Mouse (Mus musculus): ENCODE measurements around the gene Gm3488. TPM values are rescaled to one million over a fixed set of nuclear protein-coding genes. Genes with fewer than 3 reads are reported as not detected.
"Not testable (repeated sequence)": the region's sequence is repeated elsewhere in the genome, so short reads cannot be mapped to it uniquely, and the experiment has no call there.

Gm3488 gene
- polyA plus RNA-seq (2012; rRNA removed), result 10.7 and 12.0 TPM in 2 replicates

GRCm38 (mm10) chr14:5501374-5501773 is at the start of gene Gm3488:
TSS of gene Gm3488 (plus strand) at chr14:5501674.
- not testable (repeated sequence) for DNase-seq (ENCODE audit: low read depth)

GRCm38 (mm10) chr14:5455367-5455766 is 46.1 kb upstream of the Gm3488 start, which contains the start of gene Gm3194:
TSS of gene Gm3194 (minus strand) at chr14:5455467.
- not testable (repeated sequence) for DNase-seq (ENCODE audit: low read depth)

GRCm38 (mm10) chr14:5460469-5460868 is 41.0 kb upstream of the Gm3488 start:
- not testable (repeated sequence) for DNase-seq (ENCODE audit: low read depth)

GRCm38 (mm10) chr14:5477730-5478129 is 23.7 kb upstream of the Gm3488 start, which contains the start of gene Gm8246:
TSS of gene Gm8246 (minus strand) at chr14:5477830.
- DNase-seq (ENCODE audit: low read depth), result not testable (repeated sequence)

- DNase-seq (ENCODE audit: low read depth), result not testable (repeated sequence)
These were observed 17.6 kb upstream of the Gm3488 start, which contains the start of gene Gm3187 for GRCm38 (mm10) chr14:5483907-5484306. TSS of gene Gm3187 (plus strand) at chr14:5484207.

- not testable (repeated sequence) for DNase-seq (ENCODE audit: low read depth)
These were observed 36.7 kb downstream of the Gm3488 start, which contains the start of gene Gm3532 for GRCm38 (mm10) chr14:5538196-5538595. TSS of gene Gm3532 (plus strand) at chr14:5538496.

Other genes with a start within 250 kb of the Gm3488 start
- not detected in 2 replicates for gene Gm3526, start 241.1 kb upstream of the Gm3488 start, polyA plus RNA-seq (2012; rRNA removed)
- not detected in 2 replicates for gene Gm3542, start 166.7 kb upstream of the Gm3488 start, polyA plus RNA-seq (2012; rRNA removed)
- 2.5 and 2.8 TPM in 2 replicates for gene Gm3500, start 112.6 kb upstream of the Gm3488 start, polyA plus RNA-seq (2012; rRNA removed)
- 4.7 and 4.8 TPM in 2 replicates for gene Gm3194, start 46.2 kb upstream of the Gm3488 start, polyA plus RNA-seq (2012; rRNA removed)
- not detected in 2 replicates for gene Gm8246, start 23.8 kb upstream of the Gm3488 start, polyA plus RNA-seq (2012; rRNA removed)
- not detected in 2 replicates for gene Gm3187, start 17.5 kb upstream of the Gm3488 start, polyA plus RNA-seq (2012; rRNA removed)
- 0.11 and 0.19 TPM in 2 replicates for gene Gm3532, start 36.8 kb downstream of the Gm3488 start, polyA plus RNA-seq (2012; rRNA removed)
- gene Gm8265, start 131.4 kb downstream of the Gm3488 start, polyA plus RNA-seq (2012; rRNA removed), result not detected in 2 replicates
- gene Gm9603, start 185.8 kb downstream of the Gm3488 start, polyA plus RNA-seq (2012; rRNA removed), result not detected in 2 replicates
- gene Gm3373, start 239.9 kb downstream of the Gm3488 start, polyA plus RNA-seq (2012; rRNA removed), result 1.2 and 2.6 TPM in 2 replicates